Mouse (Mus musculus): Measurements from ENCODE around the gene Fancg.

DNA sequence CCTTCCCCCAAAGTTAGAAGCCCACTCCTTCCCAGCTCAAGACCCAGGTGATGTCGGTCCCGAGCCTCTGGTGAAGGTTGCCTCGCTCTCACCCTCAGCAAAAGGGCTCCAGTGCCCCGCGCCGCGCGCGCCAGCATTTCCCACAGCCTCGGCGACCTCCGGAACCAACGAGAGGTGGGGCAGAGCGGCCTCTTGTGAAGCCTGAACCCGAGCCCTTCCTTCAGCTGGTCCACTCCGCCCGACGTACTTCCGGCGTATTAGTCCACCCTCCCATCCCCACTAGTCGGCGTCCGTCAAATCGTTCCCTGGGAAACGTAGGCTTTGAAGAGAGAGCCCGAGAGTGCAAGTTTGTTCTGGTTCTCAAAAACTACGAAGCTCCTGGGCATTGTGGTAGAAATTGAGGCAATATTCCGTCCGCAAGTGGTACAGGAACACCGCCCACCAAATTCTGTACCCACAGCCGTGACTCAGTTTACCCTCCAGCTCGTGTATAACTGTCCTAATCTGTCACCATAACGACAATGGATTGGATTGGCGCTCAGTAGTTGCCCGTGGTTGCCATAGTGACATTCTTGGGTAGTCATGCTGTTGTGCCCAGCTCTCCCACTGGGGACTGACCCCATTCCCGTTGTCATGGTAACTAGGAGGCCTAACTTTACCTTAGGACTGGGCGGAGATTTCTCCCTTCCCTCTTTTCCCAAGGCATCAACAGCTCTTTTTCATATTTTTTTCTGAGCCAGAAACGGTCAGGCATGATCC is 21.1 kb upstream of the Fancg start, which contains the start of gene Stoml2:
- TF ChIP-seq POLR2A (IDR thresholded peaks at IDR 0.05; ENCODE audit: borderline replicate concordance, insufficient read depth, low read length) (peak; percentile 85), CTCF (IDR thresholded peaks at IDR 0.05; ENCODE audit: borderline replicate concordance, insufficient read depth, low read depth, low read length) (peak; percentile 16; the same call in 1 of the 2 replicates)

Data from cerebellum, adult 2 months (tissue).